Mouse (Mus musculus) limb, embryonic 14.5 days (tissue): ENCODE measurements around the gene Hlf. TPM values are rescaled to one million over a fixed set of nuclear protein-coding genes. Genes with fewer than 3 reads are reported as not detected.

ENCODE experiments used
- ATAC-seq: fragments of 200-750 bp; cut with Nextera tagmentation; 2 replicates; pipeline ENCODE4 v1.8.0; 2017; ENCODE audit warnings: low read depth, moderate number of reproducible peaks, moderate TSS enrichment; ENCODE audit not compliant: low FRiP score
- DNase-seq: peaks from one replicate; pipeline ENCODE4 v3.0.0-alpha.2; 2015; ENCODE audit warnings: low spot score
- H3K27ac ChIP-seq: fragments of 300-500 bp; sonication (generic); replicated peaks from 2 replicates; pipeline ENCODE4 v1.5.1; 2014; ENCODE audit warnings: low read depth, mild to moderate bottlenecking, low read length, moderate library complexity, mixed read lengths
- H3K27me3 ChIP-seq: fragments of 300-500 bp; sonication (generic); 2 replicates; pipeline ENCODE4 v1.6.1; 2014; ENCODE audit warnings: low read length, mixed read lengths; ENCODE audit not compliant: control insufficient read depth, insufficient read depth
- H3K36me3 ChIP-seq: fragments of 300-500 bp; sonication (generic); 2 replicates; pipeline ENCODE4 v1.6.1; 2014; ENCODE audit warnings: mild to moderate bottlenecking, low read length, moderate library complexity, mixed read lengths; ENCODE audit not compliant: control insufficient read depth, insufficient read depth
- H3K4me1 ChIP-seq: fragments of 300-500 bp; sonication (generic); 2 replicates; pipeline ENCODE4 v1.6.1; 2014; ENCODE audit warnings: antibody characterized with exemption, low read length, mixed read lengths; ENCODE audit not compliant: control insufficient read depth, insufficient read depth
- H3K4me2 ChIP-seq: fragments of 300-500 bp; sonication (generic); replicated peaks from 2 replicates; pipeline ENCODE4 v1.6.1; 2014; ENCODE audit warnings: low read depth, mild to moderate bottlenecking, low read length, moderate library complexity; ENCODE audit not compliant: severe bottlenecking
- H3K4me3 ChIP-seq: fragments of 300-500 bp; sonication (generic); replicated peaks from 2 replicates; pipeline ENCODE4 v1.5.1; 2014; ENCODE audit warnings: low read length
- H3K9ac ChIP-seq: fragments of 300-500 bp; sonication (generic); 2 replicates; pipeline ENCODE4 v1.6.1; 2014; ENCODE audit warnings: mild to moderate bottlenecking, low read depth, low read length, moderate library complexity; ENCODE audit not compliant: severe bottlenecking
- H3K9me3 ChIP-seq: fragments of 300-500 bp; sonication (generic); 2 replicates; pipeline ENCODE4 v1.6.1; 2016; ENCODE audit warnings: low read length; ENCODE audit not compliant: control insufficient read depth
- POLR2A ChIP-seq: fragments of 200-500 bp; IDR thresholded peaks from 2 replicates; pipeline ENCODE4 v1.8.0; 2012; ENCODE audit warnings: inconsistent platforms, mild to moderate bottlenecking, moderate library complexity, borderline replicate concordance; ENCODE audit not compliant: insufficient read depth, insufficient read length; ENCODE audit errors: extremely low read depth
- whole genome bisulfite sequencing: fragments of 180-500 bp; shearing (Covaris S2); extraction: QIAGEN DNeasy Blood & Tissue Kit; methylation state at CpG from one replicate; pipeline ENCODE4 v1.1.7; 2014; 5-methylcytosine and 5-hydroxymethylcytosine counted together
- polyA plus RNA-seq, 2 experiments: library from polyadenylated mRNA; depleted of rRNA in 1 of 2; stranded (reverse) in 1 of 2; unstranded in 1 of 2; fragments of >200 nt; fragmentation: Nextera tagmentation in 1 of 2; extraction: Ambion mirVana in 1 of 2; gene quantifications; 2 replicates each; pipeline versions ENCODE4 v1.2.1 to v1.2.3; 2012 to 2014

Gene Hlf
- polyA plus RNA-seq, 2 experiments: 2.2 to 2.8 TPM

GRCm38 (mm10) chr11:90389902-90390816, 536 bp downstream of the Hlf start:
- H3K4me2 ChIP-seq: peak overlapping the region; percentile 94
- no peak overlapping the region for H3K27ac ChIP-seq
- TF ChIP-seq POLR2A: no peak
- peaks cover 44% of the 10 kb centered on the region for H3K27me3 ChIP-seq
- peaks cover 12% of the 10 kb centered on the region; the same call in 1 of the 2 replicates for H3K4me1 ChIP-seq
- H3K4me3 ChIP-seq: peak overlapping the region; percentile 46
- peak; percentile 56 for ATAC-seq
- no peaks in the 10 kb centered on the region for H3K9me3 ChIP-seq
- no peak for DNase-seq
- WGBS: under 1% methylated on average over 41 of the region's 41 CpGs
- no peaks in the 10 kb centered on the region for H3K36me3 ChIP-seq
- peak overlapping the region; percentile 40 for H3K9ac ChIP-seq

GRCm38 (mm10) chr11:90389174-90389901, 1.4 kb downstream of the Hlf start:
- DNase-seq (no peak), ATAC-seq (no peak)
- Histone ChIP-seq H3K9ac (peak overlapping the region; percentile 40), H3K36me3 (no peaks in the 10 kb centered on the region), H3K9me3 (no peaks in the 10 kb centered on the region), H3K4me3 (peak overlapping the region; percentile 46), H3K4me2 (peak overlapping the region; percentile 94), H3K27ac (no peak overlapping the region), H3K4me1 (peaks cover 12% of the 10 kb centered on the region; the same call in 1 of the 2 replicates), H3K27me3 (peaks cover 44% of the 10 kb centered on the region)
- no peak for TF ChIP-seq POLR2A
- under 1% methylated on average over 33 of the region's 36 CpGs for WGBS

GRCm38 (mm10) chr11:90387501-90388440, 2.9 kb downstream of the Hlf start:
- DNase-seq (no peak), ATAC-seq (no peak)
- Histone ChIP-seq H3K27me3 (peaks cover 44% of the 10 kb centered on the region), H3K36me3 (no peaks in the 10 kb centered on the region), H3K9me3 (no peaks in the 10 kb centered on the region), H3K4me3 (no peak overlapping the region), H3K4me2 (peak overlapping the region; percentile 94; the same call in 1 of the 2 replicates), H3K27ac (no peak overlapping the region), H3K9ac (no peak overlapping the region), H3K4me1 (peaks cover 12% of the 10 kb centered on the region; the same call in 1 of the 2 replicates)
- no peak for TF ChIP-seq POLR2A
- WGBS: 48% methylated on average over 32 of the region's 32 CpGs

GRCm38 (mm10) chr11:90382005-90382611, 8.6 kb downstream of the Hlf start:
- no peak overlapping the region; the same call in 1 of the 2 replicates for H3K4me2 ChIP-seq
- H3K36me3 ChIP-seq: no peaks in the 10 kb centered on the region
- no peak for TF ChIP-seq POLR2A
- H3K27ac ChIP-seq: no peak overlapping the region
- no peaks in the 10 kb centered on the region for H3K9me3 ChIP-seq
- H3K9ac ChIP-seq: no peak overlapping the region
- H3K4me3 ChIP-seq: no peak overlapping the region
- DNase-seq (peak; percentile 49), ATAC-seq (peak; percentile 37; the same call in 1 of the 2 replicates)
- peaks cover 11% of the 10 kb centered on the region; the same call in 1 of the 2 replicates for H3K27me3 ChIP-seq
- H3K4me1 ChIP-seq: peaks cover 16% of the 10 kb centered on the region; the same call in 1 of the 2 replicates
- 14% methylated on average over 6 of the region's 6 CpGs for WGBS
